In the genomic region with DNA sequence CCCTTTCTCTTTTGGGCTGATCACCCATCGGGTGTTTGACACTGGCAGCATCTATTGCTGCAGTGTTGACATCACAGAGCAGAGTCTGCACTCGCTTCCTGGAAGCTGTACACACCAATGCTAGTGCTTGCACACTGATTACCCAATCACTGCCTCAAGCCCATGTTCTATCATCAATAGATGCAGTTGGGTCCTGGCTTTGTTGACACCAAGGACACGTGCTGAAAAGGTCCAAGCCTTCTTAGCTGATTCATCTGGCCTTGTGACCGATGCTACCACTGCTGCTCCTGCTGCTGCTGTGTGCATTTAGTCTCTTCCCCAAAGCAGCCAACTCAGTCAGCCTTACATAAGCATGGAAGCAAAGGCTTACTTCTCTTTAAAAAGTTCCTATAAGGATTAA, we compare ENCODE assay signal across 26 mouse cellular contexts. TPM values are rescaled to one million over a fixed set of nuclear protein-coding genes. Genes with fewer than 3 reads are reported as not detected.
DNase-seq lines count a peak whose midpoint lies in the region; ATAC-seq and TF ChIP-seq lines count a peak whose summit lies in the region.
"Had no signal": no experiment of that assay in that cellular context is flagged by ENCODE, and none has a peak within 500 bp of the region (broad histone marks: within the 10 kb centered on the region; RNA-seq: fewer than 3 reads in every experiment).

No protein-coding gene starts in this region.

- no peak overlapping the region for H3K9ac ChIP-seq in liver, postnatal 0 days (replicated peaks)
- no peak overlapping the region for H3K9ac ChIP-seq in liver, embryonic 11.5 days (ENCODE audit: low read depth, low read length)
- H3K9ac ChIP-seq: forebrain, postnatal 0 days; heart, embryonic 13.5 days; hindbrain, embryonic 14.5 days had no signal

- no peak overlapping the region for H3K27ac ChIP-seq in liver, postnatal 0 days (ENCODE audit: low read depth)
- H3K27ac ChIP-seq in liver, embryonic 11.5 days (ENCODE audit: low read depth, low read length): no peak overlapping the region
- H3K27ac ChIP-seq: forebrain, embryonic 10.5 days; heart, adult 2 months; hindbrain, embryonic 14.5 days; hindbrain, postnatal 0 days had no signal

- H3K4me3 ChIP-seq in liver, postnatal 0 days (ENCODE audit: low read depth, low read length): no peak overlapping the region
- H3K4me3 ChIP-seq in liver, embryonic 11.5 days (ENCODE audit: low read depth, low read length): no peak overlapping the region
- H3K4me3 ChIP-seq: forebrain, embryonic 10.5 days; heart, adult 2 months; heart, embryonic 10.5 days; heart, embryonic 13.5 days had no signal

- no peaks in the 10 kb centered on the region for H3K36me3 ChIP-seq in liver, postnatal 0 days (replicated peaks; ENCODE audit: insufficient read depth, low read length)
- no peaks in the 10 kb centered on the region for H3K36me3 ChIP-seq in liver, embryonic 11.5 days (ENCODE audit: control insufficient read depth, insufficient read depth, low read length)
- H3K36me3 ChIP-seq: G1E; heart, embryonic 13.5 days had no signal

- no peaks in the 10 kb centered on the region for H3K27me3 ChIP-seq in liver, postnatal 0 days (ENCODE audit: insufficient read depth, low read length)
- H3K27me3 ChIP-seq in liver, embryonic 11.5 days (replicated peaks; ENCODE audit: control insufficient read depth, insufficient read depth, low read length): no peaks in the 10 kb centered on the region
- H3K27me3 ChIP-seq: CH12.LX; heart, embryonic 13.5 days had no signal

- 56% methylated on average over 4 of the region's 4 CpGs for WGBS in liver, postnatal 0 days (ENCODE audit: insufficient replicate concordance)
- WGBS in liver, embryonic 11.5 days: 74% methylated on average over 4 of the region's 4 CpGs

- ATAC-seq in liver, postnatal 0 days: peak; percentile 77
- ATAC-seq in liver, embryonic 11.5 days (replicated peaks; ENCODE audit: low FRiP score): no peak
- ATAC-seq: forebrain, embryonic 14.5 days; forebrain, postnatal 0 days; hindbrain, postnatal 0 days; inflammation-experienced regulatory T-cells, adult 6 months; intestine, embryonic 16.5 days had no signal

- H3K9me3 ChIP-seq in liver, postnatal 0 days (ENCODE audit: low read length): no peaks in the 10 kb centered on the region
- no peaks in the 10 kb centered on the region for H3K9me3 ChIP-seq in liver, embryonic 11.5 days (ENCODE audit: control insufficient read depth, low read length)
- H3K9me3 ChIP-seq: forebrain, embryonic 10.5 days; G1E; heart, embryonic 10.5 days; heart, embryonic 13.5 days had no signal

- DNase-seq in adrenal gland, adult 2 months: peak; percentile 64
- no peak for DNase-seq in adrenal gland, postnatal 4 days (ENCODE audit: low spot score in 2 of 2)
- no peak for DNase-seq in liver, postnatal 0 days
- no peak for DNase-seq in liver, embryonic 11.5 days (ENCODE audit: low spot score)
- DNase-seq in adrenal gland, postnatal 14 days: peak; percentile 40
- DNase-seq in neural tube, embryonic 10.5 days (ENCODE audit: extremely low spot score, low spot score): no peak
- DNase-seq in frontal cortex, postnatal 36 days (ENCODE audit: low spot score in 2 of 2): no peak
- DNase-seq: B cell, adult 2 months; cerebellum, adult 18-20 months; cerebellum, adult 9-10 months; cerebellum, postnatal 14 days; forebrain, postnatal 0 days; gastrocnemius, postnatal 25 days; heart, adult 2 months; heart, postnatal 14 days; heart, postnatal 4 days had no signal

- TF ChIP-seq CTCF in liver, postnatal 0 days (IDR thresholded peaks at IDR 0.05; ENCODE audit: low read depth): no peak

- peaks cover 5% of the 10 kb centered on the region; the same call in 1 of the 2 replicates for H3K4me1 ChIP-seq in liver, postnatal 0 days (ENCODE audit: insufficient read depth)
- H3K4me1 ChIP-seq in liver, embryonic 11.5 days (replicated peaks; ENCODE audit: control insufficient read depth, insufficient read depth, low read length): peaks cover 10% of the 10 kb centered on the region

- H3K4me2 ChIP-seq in liver, postnatal 0 days (ENCODE audit: low read depth, low read length): no peak overlapping the region
- H3K4me2 ChIP-seq in liver, embryonic 11.5 days: no peak overlapping the region
- H3K4me2 ChIP-seq: heart, embryonic 13.5 days; hindbrain, embryonic 14.5 days had no signal

- no peak for TF ChIP-seq EP300 in liver, postnatal 0 days (IDR thresholded peaks at IDR 0.05; ENCODE audit: low read depth)

RNA-seq across cellular contexts. Expression of a gene that starts 36.1 kb away (rescaled TPM):
- 1 to 10 TPM; 3.1 to 4.6 TPM for total RNA-seq in adrenal gland, adult 2 months (2021)
- polyA plus RNA-seq in adrenal gland, adult 2 months (2012; rRNA removed): 20.1 and 22.9 TPM in 2 replicates
- total RNA-seq in adrenal gland, postnatal 4 days (2021): 10 to 100 TPM; 16.2 to 31.4 TPM
- 4.0 and 4.8 TPM in 2 replicates for polyA plus RNA-seq in liver, postnatal 0 days (2015; fragmentation: Nextera tagmentation; extraction: Ambion mirVana)
- 14.6 and 16.5 TPM in 2 replicates for polyA plus RNA-seq in liver, embryonic 11.5 days (2014; fragmentation: Nextera tagmentation; extraction: Ambion mirVana)
- 8.9 and 10.1 TPM in 2 replicates for total RNA-seq in adrenal gland, postnatal 14 days (2021)
- total RNA-seq: CH12.LX had no signal
- polyA plus RNA-seq: G1E had no signal

Comparison
In these comparisons a context has a peak if more than half of its experiments do, and no peak if none do; other contexts are left out.
1. DNase-seq: peak in adrenal gland, adult 2 months (single experiment) and adrenal gland, postnatal 14 days (single experiment); none in adrenal gland, postnatal 4 days (0 of 2), liver, postnatal 0 days (single experiment), liver, embryonic 11.5 days (single experiment), neural tube, embryonic 10.5 days (single experiment) and frontal cortex, postnatal 36 days (0 of 2).